Mouse (Mus musculus) embryonic facial prominence, embryonic 12.5 days (tissue): ENCODE measurements around the gene Tbc1d5. TPM values are rescaled to one million over a fixed set of nuclear protein-coding genes. Genes with fewer than 3 reads are reported as not detected.

Experiments used
- ATAC-seq: fragments of 200-750 bp; cut with Nextera tagmentation; 2 replicates; pipeline ENCODE4 v1.8.0; 2017; ENCODE audit not compliant: insufficient number of reproducible peaks, insufficient read depth, low FRiP score, low TSS enrichment
- H3K27ac ChIP-seq: fragments of 300-500 bp; sonication (generic); 2 replicates; pipeline ENCODE4 v1.5.1; 2016; ENCODE audit warnings: mild to moderate bottlenecking
- H3K27me3 ChIP-seq: fragments of 300-500 bp; sonication (generic); 2 replicates; pipeline ENCODE4 v1.6.1; 2016; ENCODE audit warnings: mild to moderate bottlenecking, moderate library complexity
- H3K36me3 ChIP-seq: fragments of 300-500 bp; sonication (generic); 2 replicates; pipeline ENCODE4 v1.6.1; 2016; ENCODE audit warnings: mild to moderate bottlenecking
- H3K4me1 ChIP-seq: fragments of 300-500 bp; sonication (generic); 2 replicates; pipeline ENCODE4 v1.6.1; 2016
- H3K4me2 ChIP-seq: fragments of 300-500 bp; sonication (generic); replicated peaks from 2 replicates; pipeline ENCODE4 v1.6.1; 2016; ENCODE audit warnings: mild to moderate bottlenecking, moderate library complexity
- H3K4me3 ChIP-seq: fragments of 300-500 bp; sonication (generic); 2 replicates; pipeline ENCODE4 v1.5.1; 2016; ENCODE audit warnings: mild to moderate bottlenecking
- H3K9ac ChIP-seq: fragments of 300-500 bp; sonication (generic); 2 replicates; pipeline ENCODE4 v1.6.1; 2016; ENCODE audit warnings: mild to moderate bottlenecking, moderate library complexity
- H3K9me3 ChIP-seq: fragments of 300-500 bp; sonication (generic); 2 replicates; pipeline ENCODE4 v1.6.1; 2016; ENCODE audit warnings: mild to moderate bottlenecking, moderate library complexity
- WGBS: fragments of 180-500 bp; shearing (Covaris S2); methylation state at CpG from one replicate; pipeline ENCODE4 v1.1.7; 2016; 5-methylcytosine and 5-hydroxymethylcytosine counted together
- polyA plus RNA-seq: library from polyadenylated mRNA; unstranded; fragments of >200 nt; fragmentation: Nextera tagmentation; extraction: Ambion mirVana; gene quantifications from 2 replicates; pipeline ENCODE4 v1.2.1, GENCODE M21; 2016

The Tbc1d5 gene
- polyA plus RNA-seq, 1 experiment from 2014 or later: 13.0 TPM

- WGBS: 62% methylated on average over 7 of the region's 7 CpGs
- no peak for ATAC-seq
Measured at GRCm38 (mm10) chr17:50874067-50874466, 305.1 kb downstream of the Tbc1d5 start.

GRCm38 (mm10) chr17:50872600-50872999 is 306.6 kb downstream of the Tbc1d5 start:
- Histone ChIP-seq H3K27me3 (no peaks in the 10 kb centered on the region), H3K4me1 (no peaks in the 10 kb centered on the region), H3K9me3 (no peaks in the 10 kb centered on the region), H3K27ac (no peak overlapping the region), H3K36me3 (no peaks in the 10 kb centered on the region), H3K9ac (no peak overlapping the region), H3K4me3 (no peak overlapping the region), H3K4me2 (no peak overlapping the region)
- WGBS: 91% methylated on average over 4 of the region's 4 CpGs
- no peak for ATAC-seq

More at GRCm38 (mm10) chr17:50874067-50874466, 305.1 kb downstream of the Tbc1d5 start:
- no peaks in the 10 kb centered on the region for H3K4me1 ChIP-seq
- no peak overlapping the region for H3K9ac ChIP-seq
- H3K4me3 ChIP-seq: no peak overlapping the region
- H3K4me2 ChIP-seq: no peak overlapping the region
- H3K9me3 ChIP-seq: no peaks in the 10 kb centered on the region
- H3K27ac ChIP-seq: no peak overlapping the region
- no peaks in the 10 kb centered on the region for H3K27me3 ChIP-seq
- H3K36me3 ChIP-seq: no peaks in the 10 kb centered on the region

- H3K4me2 ChIP-seq: no peak overlapping the region
- WGBS: 96% methylated on average over 3 of the region's 3 CpGs
- no peak overlapping the region for H3K4me3 ChIP-seq
- no peaks in the 10 kb centered on the region for H3K9me3 ChIP-seq
- no peak for ATAC-seq
- no peak overlapping the region for H3K9ac ChIP-seq
- H3K27me3 ChIP-seq: no peaks in the 10 kb centered on the region
- no peaks in the 10 kb centered on the region for H3K36me3 ChIP-seq
- no peak overlapping the region for H3K27ac ChIP-seq
- no peaks in the 10 kb centered on the region for H3K4me1 ChIP-seq
Measured at GRCm38 (mm10) chr17:50867297-50867696, 311.9 kb downstream of the Tbc1d5 start.

- Histone ChIP-seq H3K9ac (no peak overlapping the region), H3K4me3 (no peak overlapping the region), H3K4me1 (no peaks in the 10 kb centered on the region), H3K36me3 (no peaks in the 10 kb centered on the region), H3K27ac (no peak overlapping the region), H3K9me3 (no peaks in the 10 kb centered on the region), H3K4me2 (no peak overlapping the region), H3K27me3 (no peaks in the 10 kb centered on the region)
- no peak for ATAC-seq
- WGBS: 97% methylated on average over 1 of the region's 1 CpGs
Measured at GRCm38 (mm10) chr17:50864781-50865180, 314.4 kb downstream of the Tbc1d5 start.

GRCm38 (mm10) chr17:50853220-50853619 is 325.9 kb downstream of the Tbc1d5 start:
- no peak overlapping the region for H3K4me3 ChIP-seq
- no peak for ATAC-seq

GRCm38 (mm10) chr17:50851382-50851781 is 327.8 kb downstream of the Tbc1d5 start:
- H3K27me3 ChIP-seq: no peaks in the 10 kb centered on the region
- H3K4me3 ChIP-seq: no peak overlapping the region
- ATAC-seq: no peak
- 94% methylated on average over 1 of the region's 1 CpGs for WGBS
- H3K4me2 ChIP-seq: no peak overlapping the region
- no peak overlapping the region for H3K27ac ChIP-seq
- no peaks in the 10 kb centered on the region for H3K9me3 ChIP-seq
- no peaks in the 10 kb centered on the region for H3K36me3 ChIP-seq
- no peaks in the 10 kb centered on the region for H3K4me1 ChIP-seq
- H3K9ac ChIP-seq: no peak overlapping the region

More at GRCm38 (mm10) chr17:50853220-50853619, 325.9 kb downstream of the Tbc1d5 start:
- no peaks in the 10 kb centered on the region for H3K9me3 ChIP-seq
- H3K27ac ChIP-seq: no peak overlapping the region
- 40% methylated on average over 3 of the region's 3 CpGs for WGBS
- H3K4me1 ChIP-seq: no peaks in the 10 kb centered on the region
- no peaks in the 10 kb centered on the region for H3K27me3 ChIP-seq
- no peak overlapping the region for H3K4me2 ChIP-seq
- H3K36me3 ChIP-seq: no peaks in the 10 kb centered on the region
- H3K9ac ChIP-seq: no peak overlapping the region

GRCm38 (mm10) chr17:50814089-50814488 is 365.1 kb downstream of the Tbc1d5 start:
- H3K4me3 ChIP-seq: no peak overlapping the region
- no peak for ATAC-seq
- no peak overlapping the region for H3K27ac ChIP-seq
- no peaks in the 10 kb centered on the region for H3K4me1 ChIP-seq
- WGBS: 47% methylated on average over 1 of the region's 1 CpGs
- H3K27me3 ChIP-seq: no peaks in the 10 kb centered on the region
- H3K9me3 ChIP-seq: no peaks in the 10 kb centered on the region
- H3K4me2 ChIP-seq: no peak overlapping the region
- no peak overlapping the region for H3K9ac ChIP-seq
- no peaks in the 10 kb centered on the region for H3K36me3 ChIP-seq

- H3K4me2 ChIP-seq: no peak overlapping the region
- no peak overlapping the region for H3K4me3 ChIP-seq
- H3K36me3 ChIP-seq: no peaks in the 10 kb centered on the region
- no peak for ATAC-seq
- no peaks in the 10 kb centered on the region for H3K9me3 ChIP-seq
- no peaks in the 10 kb centered on the region for H3K4me1 ChIP-seq
- no peak overlapping the region for H3K9ac ChIP-seq
- no peak overlapping the region for H3K27ac ChIP-seq
- 90% methylated on average over 6 of the region's 6 CpGs for WGBS
- no peaks in the 10 kb centered on the region for H3K27me3 ChIP-seq
Measured at GRCm38 (mm10) chr17:50813580-50813979, 365.6 kb downstream of the Tbc1d5 start.

GRCm38 (mm10) chr17:50805631-50806030 is 373.5 kb downstream of the Tbc1d5 start:
- no peak for ATAC-seq
- Histone ChIP-seq H3K4me1 (no peaks in the 10 kb centered on the region), H3K27me3 (no peaks in the 10 kb centered on the region), H3K36me3 (no peaks in the 10 kb centered on the region), H3K4me2 (no peak overlapping the region), H3K27ac (no peak overlapping the region), H3K9me3 (no peaks in the 10 kb centered on the region), H3K9ac (no peak overlapping the region), H3K4me3 (no peak overlapping the region)
- 91% methylated on average over 1 of the region's 1 CpGs for WGBS

GRCm38 (mm10) chr17:50803234-50803633 is 375.9 kb downstream of the Tbc1d5 start:
- no peaks in the 10 kb centered on the region for H3K9me3 ChIP-seq
- H3K4me3 ChIP-seq: no peak overlapping the region
- no peaks in the 10 kb centered on the region for H3K4me1 ChIP-seq
- ATAC-seq: no peak
- 71% methylated on average over 6 of the region's 6 CpGs for WGBS
- no peak overlapping the region for H3K4me2 ChIP-seq
- no peaks in the 10 kb centered on the region for H3K36me3 ChIP-seq
- H3K27me3 ChIP-seq: no peaks in the 10 kb centered on the region
- no peak overlapping the region for H3K9ac ChIP-seq
- no peak overlapping the region for H3K27ac ChIP-seq

- 86% methylated on average over 8 of the region's 8 CpGs for WGBS
- no peak overlapping the region for H3K27ac ChIP-seq
Measured at GRCm38 (mm10) chr17:50802380-50802779, 376.8 kb downstream of the Tbc1d5 start.

GRCm38 (mm10) chr17:50795445-50796095 is 383.6 kb downstream of the Tbc1d5 start:
- H3K4me2 ChIP-seq: no peak overlapping the region
- H3K9ac ChIP-seq: no peak overlapping the region
- no peaks in the 10 kb centered on the region for H3K4me1 ChIP-seq
- no peak overlapping the region for H3K27ac ChIP-seq
- no peak for ATAC-seq
- WGBS: 69% methylated on average over 6 of the region's 6 CpGs
- H3K4me3 ChIP-seq: no peak overlapping the region
- H3K27me3 ChIP-seq: no peaks in the 10 kb centered on the region
- no peaks in the 10 kb centered on the region for H3K36me3 ChIP-seq
- no peaks in the 10 kb centered on the region for H3K9me3 ChIP-seq

More at GRCm38 (mm10) chr17:50802380-50802779, 376.8 kb downstream of the Tbc1d5 start:
- no peak for ATAC-seq
- H3K4me1 ChIP-seq: no peaks in the 10 kb centered on the region
- no peak overlapping the region for H3K9ac ChIP-seq
- no peaks in the 10 kb centered on the region for H3K9me3 ChIP-seq
- H3K4me3 ChIP-seq: no peak overlapping the region
- H3K4me2 ChIP-seq: no peak overlapping the region
- no peaks in the 10 kb centered on the region for H3K36me3 ChIP-seq
- H3K27me3 ChIP-seq: no peaks in the 10 kb centered on the region
